Mouse (Mus musculus): Measurements from ENCODE around the gene Taar7b.

Gene Taar7b

GRCm38 (mm10) chr10:23999639-24000038 is at the start of gene Taar7b:
Gene Taar7b (plus strand): TSS chr10:23999939.
- WGBS: 85% methylated on average over 1 of the region's 1 CpGs

GRCm38 (mm10) chr10:23951714-23952113 is 48.0 kb upstream of the Taar7b start:
- 83% methylated on average over 6 of the region's 6 CpGs for WGBS

DNA sequence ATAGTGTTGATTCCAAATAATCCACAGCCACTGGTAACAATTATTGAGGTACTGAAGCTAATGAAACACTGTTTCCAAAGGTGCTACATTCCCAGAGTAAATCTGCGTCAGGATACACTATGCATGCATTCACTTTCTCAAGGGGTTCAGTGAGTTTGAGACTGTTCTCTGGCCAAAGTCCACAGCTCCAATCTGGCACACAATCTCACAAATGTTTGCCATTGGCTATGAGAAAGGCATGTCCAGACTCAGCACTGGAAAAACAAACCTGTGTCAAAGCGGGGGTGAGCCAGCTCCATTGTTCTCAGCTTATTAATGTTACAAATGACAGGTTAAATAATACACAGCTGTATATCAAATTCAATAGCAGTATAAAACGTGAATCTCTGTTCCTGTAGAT is 40.7 kb upstream of the Taar7b start:
- 50% methylated on average over 3 of the region's 3 CpGs for WGBS

DNA sequence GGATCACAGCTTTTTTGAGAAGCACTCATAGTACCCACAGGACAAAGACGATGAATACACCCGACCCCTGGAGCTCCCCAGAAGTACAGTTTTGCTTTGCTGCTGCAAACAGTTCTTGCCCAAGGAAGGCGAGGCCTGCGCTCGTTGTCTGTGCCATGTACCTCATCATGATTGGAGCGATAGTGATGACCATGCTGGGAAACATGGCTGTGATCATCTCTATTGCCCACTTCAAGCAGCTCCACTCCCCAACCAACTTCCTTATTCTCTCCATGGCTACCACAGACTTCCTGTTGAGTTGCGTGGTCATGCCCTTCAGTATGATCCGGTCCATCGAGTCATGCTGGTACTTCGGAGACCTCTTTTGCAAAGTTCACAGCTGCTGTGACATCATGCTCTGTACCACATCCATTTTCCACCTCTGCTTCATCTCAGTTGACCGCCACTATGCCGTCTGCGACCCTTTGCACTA is 39.3 kb upstream of the Taar7b start, which contains the start of gene Taar4:
TSS of gene Taar4 (plus strand) at position 51 of the 472 bp plus-strand sequence.
- 96% methylated on average over 13 of the region's 13 CpGs for WGBS

GRCm38 (mm10) chr10:23963444-23963843 is 36.3 kb upstream of the Taar7b start:
- WGBS: 31% methylated on average over 3 of the region's 3 CpGs

GRCm38 (mm10) chr10:23964921-23965610 is 34.7 kb upstream of the Taar7b start:
- WGBS: 94% methylated on average over 6 of the region's 6 CpGs

GRCm38 (mm10) chr10:23970656-23971165 is 29.0 kb upstream of the Taar7b start, which contains the start of gene Taar5:
Gene Taar5 (plus strand): TSS chr10:23970706.
- WGBS: 92% methylated on average over 11 of the region's 11 CpGs

GRCm38 (mm10) chr10:23971256-23971655 is 28.5 kb upstream of the Taar7b start:
- WGBS: 88% methylated on average over 5 of the region's 5 CpGs

- WGBS: 76% methylated on average over 4 of the region's 4 CpGs
Observed at GRCm38 (mm10) chr10:23977958-23978357, 21.8 kb upstream of the Taar7b start.

DNA sequence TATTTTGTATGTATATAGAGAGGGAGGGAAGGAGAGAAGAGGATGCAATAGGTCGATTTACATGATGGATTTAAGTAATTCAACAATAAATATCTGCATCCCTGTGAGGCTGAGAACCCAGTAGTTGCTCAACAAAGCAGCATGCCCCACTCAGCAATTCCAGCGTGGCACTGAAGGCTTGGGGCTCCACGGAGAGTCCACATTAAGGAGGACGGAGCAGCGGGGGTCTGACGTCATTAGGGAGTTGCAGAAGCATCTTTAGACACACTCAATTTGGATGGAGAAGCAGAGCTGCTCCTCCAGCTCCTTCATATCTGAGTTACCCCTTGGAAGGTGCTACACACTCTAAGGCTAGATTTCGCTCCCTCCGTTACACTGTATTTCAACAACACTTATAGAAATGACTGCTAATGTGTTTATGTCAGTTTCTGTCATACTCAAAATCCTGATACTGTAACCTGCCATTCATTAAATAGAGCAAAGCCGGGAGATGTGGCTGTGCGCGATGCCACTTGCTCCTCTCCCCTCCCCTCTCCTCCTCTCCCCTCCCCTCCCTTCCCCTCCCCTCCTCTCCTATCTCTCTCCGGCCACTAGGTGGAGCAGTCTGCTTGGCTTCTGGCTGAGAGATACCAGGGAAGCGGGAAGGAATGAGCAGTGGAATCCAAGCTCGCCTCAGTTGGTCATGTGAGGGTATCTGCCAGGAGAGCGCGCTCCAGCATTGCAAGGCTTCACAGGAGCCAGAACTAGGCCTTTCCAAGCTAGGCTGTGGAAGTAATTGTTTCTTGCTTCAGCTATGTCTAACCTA is 20.6 kb upstream of the Taar7b start:
- WGBS: 35% methylated on average over 16 of the region's 16 CpGs

DNA sequence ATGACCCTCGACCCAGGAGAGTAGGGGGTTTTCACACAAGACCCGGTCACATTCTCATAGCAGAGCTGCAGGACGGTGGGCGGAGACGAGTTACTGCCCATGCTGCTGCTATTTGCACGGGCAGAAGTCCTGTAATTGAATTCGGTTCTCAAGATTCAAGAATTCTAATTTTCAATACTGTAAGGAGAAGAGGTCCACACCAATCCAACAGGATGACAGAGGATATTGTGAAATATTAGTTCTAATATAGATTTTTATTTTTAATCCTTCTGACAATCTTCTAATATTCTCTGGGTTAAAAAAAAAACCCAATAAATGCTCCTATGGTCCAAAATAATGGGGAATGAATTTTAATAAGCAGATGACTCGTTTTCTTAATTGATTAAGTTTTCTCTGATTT is 14.2 kb upstream of the Taar7b start, which contains the start of gene Taar6:
TSS of gene Taar6 (minus strand) at position 101 of the 400 bp plus-strand sequence.
- 82% methylated on average over 8 of the region's 8 CpGs for WGBS

DNA sequence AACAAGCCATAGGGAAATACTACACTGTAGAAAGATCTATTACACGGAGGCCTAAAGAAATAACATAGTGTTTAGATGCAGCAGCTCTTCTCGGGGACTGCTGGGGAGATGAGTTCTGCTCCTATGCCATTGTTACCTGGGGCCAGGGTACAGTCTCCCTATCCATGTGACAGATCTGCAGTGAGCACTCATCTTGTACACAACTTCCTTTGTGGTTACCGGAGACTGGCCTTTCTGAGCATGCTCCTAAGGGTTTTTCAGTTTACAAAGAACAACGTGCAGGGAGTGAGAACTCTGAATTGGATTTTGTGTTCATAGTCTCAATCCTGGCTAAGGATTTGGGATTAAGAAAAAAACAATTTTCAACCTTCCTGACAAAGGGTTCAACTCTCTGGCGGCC is 13.3 kb upstream of the Taar7b start:
- 80% methylated on average over 5 of the region's 5 CpGs for WGBS

DNA sequence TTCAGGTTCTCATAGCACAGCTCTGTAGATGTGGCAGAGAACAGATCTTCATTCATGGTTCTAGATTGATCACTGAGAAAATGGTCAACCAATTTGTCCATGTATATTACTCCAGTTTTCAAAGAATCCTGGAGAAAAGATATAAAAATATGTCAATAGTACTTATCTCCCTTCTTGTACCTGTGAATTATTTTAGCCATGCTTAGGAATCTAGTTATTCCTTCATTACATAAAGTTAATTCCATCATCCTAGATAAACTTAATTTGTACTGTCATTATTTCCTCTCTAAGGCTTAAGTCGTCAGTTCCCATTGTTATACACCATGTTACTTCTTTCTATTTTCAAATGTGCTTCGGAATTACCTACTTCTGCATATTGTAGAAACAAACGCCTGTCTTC is 6.4 kb upstream of the Taar7b start, which contains the start of gene Taar7a:
TSS of gene Taar7a (minus strand) at position 101 of the 400 bp plus-strand sequence.
- WGBS: 81% methylated on average over 3 of the region's 3 CpGs

GRCm38 (mm10) chr10:24006442-24006841 is 6.7 kb downstream of the Taar7b start:
- WGBS: 50% methylated on average over 1 of the region's 1 CpGs

DNA sequence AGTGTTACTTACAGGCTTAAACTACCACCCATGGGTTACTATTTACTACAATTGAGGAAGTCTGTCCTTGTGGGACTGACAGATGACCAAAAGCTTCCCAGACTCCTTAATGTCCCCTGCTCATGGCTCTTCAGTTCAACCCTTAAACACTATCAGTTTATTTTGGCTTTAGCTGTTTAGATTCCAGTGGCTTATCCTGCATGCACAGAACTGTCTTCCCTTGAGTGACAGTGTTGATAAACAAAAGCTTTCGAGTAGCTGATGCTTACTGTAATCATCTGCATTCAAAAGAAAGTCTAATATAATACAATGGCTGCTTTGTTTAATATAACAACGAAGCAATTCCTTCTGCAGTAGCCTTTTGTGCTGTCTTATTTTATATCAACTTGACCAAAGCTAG is 7.3 kb downstream of the Taar7b start:
- WGBS: 43% methylated on average over 2 of the region's 2 CpGs

GRCm38 (mm10) chr10:24008143-24008542 is 8.4 kb downstream of the Taar7b start:
- 93% methylated on average over 1 of the region's 1 CpGs for WGBS

GRCm38 (mm10) chr10:24026922-24027321 is 27.2 kb downstream of the Taar7b start, which contains the start of gene Taar7d:
Gene Taar7d (plus strand): TSS chr10:24027222.

GRCm38 (mm10) chr10:24037314-24037713 is 37.6 kb downstream of the Taar7b start, which contains the start of gene Taar7e:
Gene Taar7e (plus strand): TSS chr10:24037614.
- WGBS: 89% methylated on average over 2 of the region's 2 CpGs

DNA sequence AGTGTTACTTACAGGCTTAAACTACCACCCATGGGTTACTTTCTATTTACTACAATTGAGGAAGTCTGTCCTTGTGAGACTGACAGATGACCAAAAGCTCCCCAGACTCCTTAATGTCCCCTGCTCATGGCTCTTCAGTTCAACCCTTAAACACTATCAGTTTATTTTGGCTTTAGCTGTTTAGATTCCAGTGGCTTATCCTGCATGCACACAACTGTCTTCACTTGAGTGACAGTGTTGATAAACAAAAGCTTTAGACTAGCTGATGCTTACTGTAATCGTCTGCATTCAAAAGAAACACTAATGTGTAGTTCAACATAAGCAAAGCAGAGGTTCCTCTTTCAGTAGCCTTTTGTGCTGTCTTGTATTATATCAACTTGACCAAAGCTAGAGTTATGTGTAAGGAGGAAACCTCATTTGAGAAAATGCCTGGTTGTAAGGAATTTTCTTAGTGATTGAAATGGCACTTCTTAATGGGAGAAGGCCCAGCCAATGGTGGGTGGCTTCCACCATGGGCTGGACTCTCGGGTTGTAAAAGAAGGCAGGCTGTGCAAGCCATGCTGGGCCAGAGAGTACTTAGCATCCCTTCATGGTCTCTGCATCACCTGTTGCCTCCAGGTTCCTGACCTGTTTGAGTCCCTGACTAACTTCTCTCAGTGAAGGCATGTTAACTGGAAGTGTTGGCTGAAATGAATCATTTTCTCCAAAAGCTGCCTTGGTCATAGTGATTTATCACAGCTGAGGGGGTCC is 40.6 kb downstream of the Taar7b start:
- 66% methylated on average over 2 of the region's 2 CpGs for WGBS

GRCm38 (mm10) chr10:24049210-24049609 is 49.5 kb downstream of the Taar7b start, which contains the start of gene Taar7f:
Gene Taar7f (plus strand): TSS chr10:24049510.

